Mouse (Mus musculus) intestine, embryonic 15.5 days (tissue): ENCODE results near the gene Vhl. TPM values are rescaled to one million over a fixed set of nuclear protein-coding genes. Genes with fewer than 3 reads are reported as not detected.

Experiments
- ATAC-seq: fragments of 200-750 bp; cut with Nextera tagmentation; 2 replicates; pipeline ENCODE4 v1.8.0; 2017; ENCODE audit warnings: moderate TSS enrichment, moderate library complexity
- H3K27ac ChIP-seq: fragments of 300-500 bp; sonication (generic); 2 replicates; pipeline ENCODE4 v1.5.1; 2015; ENCODE audit warnings: mild to moderate bottlenecking, inconsistent platforms
- H3K27me3 ChIP-seq: fragments of 300-500 bp; sonication (generic); replicated peaks from 2 replicates; pipeline ENCODE4 v1.6.1; 2015; ENCODE audit warnings: inconsistent platforms
- H3K36me3 ChIP-seq: fragments of 300-500 bp; sonication (generic); 2 replicates; pipeline ENCODE4 v1.6.1; 2015; ENCODE audit warnings: inconsistent platforms
- H3K4me1 ChIP-seq: fragments of 300-500 bp; sonication (generic); replicated peaks from 2 replicates; pipeline ENCODE4 v1.6.1; 2015; ENCODE audit warnings: inconsistent platforms
- H3K4me2 ChIP-seq: fragments of 300-500 bp; sonication (generic); replicated peaks from 2 replicates; pipeline ENCODE4 v1.6.1; 2015; ENCODE audit warnings: mild to moderate bottlenecking, inconsistent platforms
- H3K4me3 ChIP-seq: fragments of 300-500 bp; sonication (generic); replicated peaks from 2 replicates; pipeline ENCODE4 v1.5.1; 2015; ENCODE audit warnings: inconsistent platforms
- H3K9ac ChIP-seq: fragments of 300-500 bp; sonication (generic); 2 replicates; pipeline ENCODE4 v1.6.1; 2015; ENCODE audit warnings: inconsistent platforms
- H3K9me3 ChIP-seq: fragments of 300-500 bp; sonication (generic); 2 replicates; pipeline ENCODE4 v1.6.1; 2016; ENCODE audit warnings: inconsistent platforms
- WGBS: fragments of 180-500 bp; shearing (Covaris S2); methylation state at CpG from one replicate; pipeline ENCODE4 v1.1.7; 2015; 5-methylcytosine and 5-hydroxymethylcytosine counted together
- polyA plus RNA-seq: library from polyadenylated mRNA; unstranded; fragments of >200 nt; fragmentation: Nextera tagmentation; extraction: Ambion mirVana; gene quantifications from 2 replicates; pipeline ENCODE4 v1.2.1, GENCODE M21; 2015

Vhl gene
- polyA plus RNA-seq, 1 experiment from 2014 or later: 37.5 TPM

DNA sequence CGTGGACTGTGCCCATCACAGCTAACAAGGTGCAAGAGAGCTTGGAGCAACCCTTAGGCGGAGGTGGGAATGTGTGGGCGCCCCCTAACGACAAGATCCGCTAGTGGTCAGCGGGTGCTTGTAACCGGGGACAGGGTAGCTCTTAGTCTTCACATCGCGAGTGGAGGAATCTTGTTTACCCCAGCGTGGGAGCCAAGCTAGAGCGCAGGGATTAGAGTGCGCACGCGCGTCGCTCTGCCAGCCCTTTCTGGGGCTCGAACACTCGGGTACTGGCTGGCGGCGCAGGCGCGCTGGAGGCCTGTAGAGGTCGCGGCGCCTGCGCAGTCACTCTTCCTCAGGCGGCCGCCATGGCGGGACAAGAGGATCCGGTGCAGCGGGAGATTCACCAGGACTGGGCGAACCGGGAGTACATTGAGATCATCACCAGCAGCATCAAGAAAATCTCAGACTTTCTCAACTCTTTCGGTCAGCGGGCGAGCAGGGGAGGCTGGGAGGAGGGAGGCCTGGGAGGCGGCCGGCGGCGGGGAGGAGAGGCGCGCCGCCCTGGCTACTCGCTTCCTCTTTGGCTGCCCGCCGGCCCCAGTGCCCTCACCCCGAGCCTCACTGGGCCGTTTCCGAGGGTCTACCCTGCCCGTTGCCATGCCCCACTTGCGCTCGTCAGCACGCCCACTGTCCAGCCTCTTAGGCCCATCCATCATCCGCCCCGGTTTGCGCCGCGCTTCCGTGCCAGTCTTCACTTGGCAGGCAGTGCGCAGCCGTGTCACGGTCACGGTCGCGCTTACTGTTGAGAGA lies 19.1 kb upstream of the Vhl start, which contains the start of gene Brk1:
Gene Brk1, plus strand, starts transcription at position 341 of the 792 bp plus-strand sequence.
- peaks cover 14% of the 10 kb centered on the region for H3K4me1 ChIP-seq
- no peaks in the 10 kb centered on the region for H3K27me3 ChIP-seq
- peak within 1 kb of the TSS; percentile 87 for H3K9ac ChIP-seq
- no peaks in the 10 kb centered on the region for H3K36me3 ChIP-seq
- under 1% methylated on average over 65 of the region's 65 CpGs for WGBS
- peak; percentile 96 for ATAC-seq
- H3K4me3 ChIP-seq: peak within 1 kb of the TSS; percentile 96
- H3K27ac ChIP-seq: peak within 1 kb of the TSS; percentile 85
- H3K4me2 ChIP-seq: peak within 1 kb of the TSS; percentile 76
- H3K9me3 ChIP-seq: no peaks in the 10 kb centered on the region

DNA sequence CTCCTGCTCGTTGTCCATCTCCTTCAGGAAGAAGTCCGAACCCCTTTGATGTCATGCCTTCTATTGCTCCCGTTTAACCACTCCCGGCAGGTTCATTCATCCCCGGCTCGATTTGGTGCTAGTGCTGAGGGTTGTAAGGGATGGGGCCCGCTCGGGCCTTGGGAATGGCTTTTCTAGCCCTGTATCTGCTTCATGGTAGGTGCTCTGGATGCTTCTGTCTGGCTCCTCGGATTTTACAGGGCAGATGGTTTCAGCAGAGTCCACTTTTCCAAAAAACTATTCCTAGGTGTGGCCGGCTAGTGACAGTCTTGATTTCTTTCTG lies 18.6 kb upstream of the Vhl start:
- Histone ChIP-seq H3K9me3 (no peaks in the 10 kb centered on the region), H3K4me2 (peak overlapping the region; percentile 76), H3K36me3 (no peaks in the 10 kb centered on the region), H3K27me3 (no peaks in the 10 kb centered on the region), H3K27ac (peak overlapping the region; percentile 85; the same call in 1 of the 2 replicates), H3K9ac (peak overlapping the region; percentile 87), H3K4me1 (peaks cover 12% of the 10 kb centered on the region), H3K4me3 (peak overlapping the region; percentile 96)
- WGBS: 3% methylated on average over 10 of the region's 10 CpGs
- ATAC-seq: no peak

DNA sequence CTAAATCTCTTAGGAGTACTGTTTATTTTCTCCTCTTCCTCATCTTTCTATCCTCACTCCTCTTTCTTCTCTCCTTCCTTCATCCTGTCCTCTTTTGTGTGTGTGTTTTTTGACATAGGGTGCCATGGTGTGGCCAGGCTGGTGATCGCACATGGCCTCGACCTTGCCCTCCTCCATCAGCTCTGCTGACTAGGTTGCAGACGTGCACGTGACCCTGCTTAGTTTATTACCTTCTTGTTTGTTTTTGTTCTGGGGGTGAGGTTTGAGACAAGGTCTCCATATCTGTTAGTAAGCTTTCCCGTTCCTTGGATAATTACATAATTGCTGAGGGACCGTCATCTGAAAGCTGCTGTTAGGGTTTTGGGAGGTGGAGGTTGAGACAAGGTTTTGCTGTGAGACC lies 14.9 kb upstream of the Vhl start:
- Histone ChIP-seq H3K9me3 (no peaks in the 10 kb centered on the region), H3K36me3 (peaks cover 5% of the 10 kb centered on the region; the same call in 1 of the 2 replicates), H3K4me1 (peaks cover 10% of the 10 kb centered on the region), H3K9ac (no peak overlapping the region), H3K4me2 (no peak overlapping the region), H3K4me3 (no peak overlapping the region), H3K27ac (no peak overlapping the region), H3K27me3 (no peaks in the 10 kb centered on the region)
- 50% methylated on average over 6 of the region's 6 CpGs for WGBS
- peak; percentile 11; the same call in 1 of the 2 replicates for ATAC-seq

DNA sequence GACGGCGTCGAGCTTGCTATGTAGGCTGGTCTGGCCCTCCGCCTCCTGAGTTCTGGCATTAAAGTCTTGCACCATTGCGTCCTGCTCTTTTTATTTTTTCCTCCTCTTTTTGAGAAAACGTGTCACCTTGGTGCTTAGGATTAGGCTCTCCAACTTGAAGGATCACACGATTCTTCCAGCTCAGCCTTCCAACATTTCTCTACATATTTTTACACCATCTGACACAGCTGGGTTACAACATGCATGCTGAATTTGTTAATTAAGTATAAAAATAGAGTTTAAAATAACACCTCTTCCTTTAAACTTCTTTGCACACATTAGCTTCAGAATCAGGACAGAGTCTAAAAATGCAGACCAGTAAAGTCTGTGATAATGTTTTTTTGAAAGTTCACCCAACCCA lies 14.5 kb upstream of the Vhl start:
- Histone ChIP-seq H3K9me3 (no peaks in the 10 kb centered on the region), H3K4me1 (peaks cover 10% of the 10 kb centered on the region), H3K9ac (no peak overlapping the region), H3K4me2 (no peak overlapping the region), H3K27me3 (no peaks in the 10 kb centered on the region), H3K36me3 (peaks cover 8% of the 10 kb centered on the region), H3K27ac (no peak overlapping the region), H3K4me3 (no peak overlapping the region)
- ATAC-seq: no peak
- WGBS: 72% methylated on average over 7 of the region's 7 CpGs

GRCm38 (mm10) chr6:113612258-113612969 lies 11.3 kb upstream of the Vhl start:
- 87% methylated on average over 8 of the region's 8 CpGs for WGBS
- Histone ChIP-seq H3K4me2 (no peak overlapping the region), H3K4me1 (no peaks in the 10 kb centered on the region), H3K4me3 (no peak overlapping the region), H3K27me3 (no peaks in the 10 kb centered on the region), H3K9me3 (no peaks in the 10 kb centered on the region), H3K27ac (no peak overlapping the region), H3K9ac (no peak overlapping the region), H3K36me3 (peaks cover 33% of the 10 kb centered on the region)
- ATAC-seq: no peak

DNA sequence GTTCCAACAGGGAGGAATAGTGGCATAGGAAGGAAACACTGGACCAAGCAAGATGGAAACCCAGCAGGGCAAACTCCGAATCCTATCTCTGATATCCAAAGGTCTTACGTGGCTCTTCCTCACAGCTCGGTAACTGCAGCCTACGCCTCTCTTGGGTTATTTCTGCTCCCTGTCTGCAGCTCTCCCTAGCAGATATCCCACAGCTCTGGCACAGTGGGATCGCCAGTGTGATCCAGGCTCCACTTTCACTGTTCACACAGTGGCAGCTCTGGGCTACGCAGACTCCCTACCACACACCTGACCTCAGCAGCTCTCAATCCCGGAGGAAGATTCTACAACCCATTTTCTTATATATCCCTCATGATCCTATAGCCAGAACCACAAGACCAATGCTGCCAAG lies 9.6 kb upstream of the Vhl start:
- H3K9me3 ChIP-seq: no peaks in the 10 kb centered on the region
- no peak overlapping the region for H3K9ac ChIP-seq
- peaks cover 40% of the 10 kb centered on the region for H3K36me3 ChIP-seq
- H3K4me2 ChIP-seq: no peak overlapping the region
- no peaks in the 10 kb centered on the region for H3K4me1 ChIP-seq
- H3K27me3 ChIP-seq: no peaks in the 10 kb centered on the region
- H3K27ac ChIP-seq: no peak overlapping the region
- no peak for ATAC-seq
- 94% methylated on average over 7 of the region's 7 CpGs for WGBS
- no peak overlapping the region for H3K4me3 ChIP-seq

GRCm38 (mm10) chr6:113614997-113615396 lies 8.8 kb upstream of the Vhl start:
- WGBS: 92% methylated on average over 8 of the region's 8 CpGs
- no peak overlapping the region for H3K4me3 ChIP-seq
- no peak overlapping the region for H3K9ac ChIP-seq
- no peaks in the 10 kb centered on the region for H3K27me3 ChIP-seq
- ATAC-seq: no peak
- peaks cover 40% of the 10 kb centered on the region for H3K36me3 ChIP-seq
- no peaks in the 10 kb centered on the region for H3K4me1 ChIP-seq
- H3K9me3 ChIP-seq: no peaks in the 10 kb centered on the region
- H3K4me2 ChIP-seq: no peak overlapping the region
- H3K27ac ChIP-seq: no peak overlapping the region

- peaks cover 40% of the 10 kb centered on the region for H3K36me3 ChIP-seq
These were observed 8.3 kb upstream of the Vhl start for GRCm38 (mm10) chr6:113615489-113615888.

GRCm38 (mm10) chr6:113623386-113623785 lies 373 bp upstream of the Vhl start:
- peak overlapping the region; percentile 92; the same call in 1 of the 2 replicates for H3K27ac ChIP-seq
- no peak for ATAC-seq
- no peaks in the 10 kb centered on the region for H3K27me3 ChIP-seq
- 67% methylated on average over 5 of the region's 5 CpGs for WGBS
- peak overlapping the region; percentile 82; the same call in 1 of the 2 replicates for H3K9ac ChIP-seq
- H3K4me1 ChIP-seq: peaks cover 5% of the 10 kb centered on the region; the same call in 1 of the 2 replicates
- H3K36me3 ChIP-seq: peaks cover 6% of the 10 kb centered on the region; the same call in 1 of the 2 replicates
- H3K4me2 ChIP-seq: peak overlapping the region; percentile 83
- H3K4me3 ChIP-seq: peak overlapping the region; percentile 78
- H3K9me3 ChIP-seq: no peaks in the 10 kb centered on the region

More at GRCm38 (mm10) chr6:113615489-113615888, 8.3 kb upstream of the Vhl start:
- Histone ChIP-seq H3K27me3 (no peaks in the 10 kb centered on the region), H3K4me3 (no peak overlapping the region), H3K4me1 (no peaks in the 10 kb centered on the region), H3K9me3 (no peaks in the 10 kb centered on the region), H3K9ac (no peak overlapping the region), H3K27ac (no peak overlapping the region), H3K4me2 (no peak overlapping the region)
- WGBS: 90% methylated on average over 4 of the region's 4 CpGs
- ATAC-seq: no peak

DNA sequence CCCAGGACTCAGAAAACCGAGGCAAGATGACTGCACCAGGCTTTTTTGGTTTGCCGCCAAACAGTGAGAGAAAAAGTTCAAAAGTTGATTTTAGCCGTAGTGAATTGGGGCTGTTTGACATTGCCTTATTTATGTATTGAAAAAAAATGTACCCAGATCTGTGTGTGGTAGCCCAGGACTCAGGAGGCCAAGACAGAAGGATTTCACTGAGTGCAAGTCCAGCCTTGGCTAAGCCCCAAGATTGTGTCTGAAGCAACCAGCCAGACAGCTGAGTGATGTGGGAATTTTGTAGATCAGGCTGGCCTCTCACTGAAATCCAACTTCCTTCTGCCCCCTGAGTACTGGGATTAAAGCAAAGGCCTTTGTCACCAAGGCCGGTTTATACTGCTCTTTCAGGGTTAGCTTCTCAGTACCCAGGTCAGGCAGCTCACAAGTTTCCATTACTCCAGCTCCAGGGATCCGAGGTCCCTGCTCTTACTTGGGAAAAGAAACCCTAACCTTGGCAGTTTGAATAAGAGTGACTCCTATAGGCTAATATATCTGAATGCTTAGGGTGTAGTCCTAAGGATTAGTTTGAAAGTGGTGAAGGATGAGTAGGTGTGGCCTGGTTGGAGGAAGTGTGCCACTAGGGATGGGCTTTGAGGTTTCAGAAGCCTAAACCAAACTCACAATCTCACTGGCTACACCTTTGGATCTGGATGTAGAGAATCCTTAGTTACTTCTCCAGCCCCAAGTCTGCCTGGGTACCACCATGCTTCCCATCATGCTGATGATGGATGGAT lies 1.4 kb downstream of the Vhl start:
- Histone ChIP-seq H3K4me1 (peaks cover 5% of the 10 kb centered on the region; the same call in 1 of the 2 replicates), H3K27ac (no peak overlapping the region), H3K4me2 (peak overlapping the region; percentile 83), H3K27me3 (no peaks in the 10 kb centered on the region), H3K9ac (peak overlapping the region; percentile 82), H3K4me3 (peak overlapping the region; percentile 78), H3K9me3 (no peaks in the 10 kb centered on the region), H3K36me3 (peaks cover 12% of the 10 kb centered on the region)
- no peak for ATAC-seq
- WGBS: 35% methylated on average over 5 of the region's 5 CpGs

DNA sequence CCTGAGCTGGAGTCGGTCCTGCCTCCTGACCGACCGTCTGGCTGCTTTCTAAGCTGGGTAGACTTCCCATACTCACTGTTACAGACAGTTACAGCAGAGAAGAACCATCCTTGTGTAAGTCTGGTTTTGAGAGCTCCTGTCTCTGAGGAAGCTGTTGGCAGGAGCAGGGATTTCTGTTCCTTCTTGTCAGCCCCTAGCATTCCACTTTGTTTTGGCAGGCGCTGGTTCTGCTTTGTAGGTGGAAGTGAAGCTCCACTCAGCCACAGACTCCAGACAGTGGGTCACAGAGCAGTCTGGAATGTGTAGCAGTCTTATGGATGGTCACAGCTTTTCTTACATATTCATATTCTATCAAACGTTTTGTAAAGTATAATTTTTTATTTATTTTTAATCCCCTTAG lies 6.6 kb downstream of the Vhl start:
- H3K4me3 ChIP-seq: no peak overlapping the region
- H3K4me2 ChIP-seq: no peak overlapping the region
- no peak overlapping the region for H3K27ac ChIP-seq
- no peaks in the 10 kb centered on the region for H3K27me3 ChIP-seq
- no peaks in the 10 kb centered on the region for H3K4me1 ChIP-seq
- ATAC-seq: no peak
- no peak overlapping the region for H3K9ac ChIP-seq
- WGBS: 80% methylated on average over 5 of the region's 5 CpGs
- H3K9me3 ChIP-seq: no peaks in the 10 kb centered on the region
- peaks cover 16% of the 10 kb centered on the region for H3K36me3 ChIP-seq

DNA sequence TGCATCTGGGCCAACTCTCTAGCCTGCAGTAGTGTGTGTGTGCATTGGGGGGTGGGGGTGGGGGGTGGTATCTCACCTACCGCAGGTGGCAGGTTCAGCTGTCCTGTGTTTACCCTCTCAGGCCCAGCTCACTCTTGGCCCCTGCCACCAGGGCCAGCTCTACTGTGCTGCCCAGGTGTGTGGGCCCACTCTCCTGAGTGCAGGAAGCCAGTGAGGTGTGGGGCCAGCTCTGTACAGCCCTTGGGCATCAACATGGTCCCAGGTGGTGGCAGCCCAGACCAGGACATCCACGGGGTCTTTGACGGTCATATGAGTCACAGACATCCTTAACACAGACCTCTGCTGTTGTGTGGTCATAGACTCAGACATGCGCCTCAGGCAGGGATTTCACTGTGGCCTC lies 9.1 kb downstream of the Vhl start:
- Histone ChIP-seq H3K9ac (no peak overlapping the region), H3K4me2 (no peak overlapping the region), H3K4me1 (no peaks in the 10 kb centered on the region), H3K4me3 (no peak overlapping the region), H3K9me3 (no peaks in the 10 kb centered on the region), H3K27ac (no peak overlapping the region), H3K27me3 (no peaks in the 10 kb centered on the region), H3K36me3 (peaks cover 15% of the 10 kb centered on the region)
- no peak for ATAC-seq
- 92% methylated on average over 4 of the region's 4 CpGs for WGBS
